Mouse (Mus musculus) liver, embryonic 13.5 days (tissue): ENCODE data around the gene Ly6g6d. TPM values are rescaled to one million over a fixed set of nuclear protein-coding genes. Genes with fewer than 3 reads are reported as not detected.

Experiments used
- ATAC-seq: fragments of 200-750 bp; cut with Nextera tagmentation; 2 replicates; pipeline ENCODE4 v1.8.0; 2017; ENCODE audit warnings: low read depth, mild to moderate bottlenecking, moderate number of reproducible peaks, moderate library complexity
- DNase-seq: peaks from one replicate; pipeline ENCODE4 v3.0.0; 2022
- H3K27ac ChIP-seq: fragments of 300-500 bp; sonication (generic); 2 replicates; pipeline ENCODE4 v1.5.1; 2015; ENCODE audit warnings: moderate library complexity, mild to moderate bottlenecking, inconsistent platforms
- H3K27me3 ChIP-seq: fragments of 300-500 bp; sonication (generic); 2 replicates; pipeline ENCODE4 v1.6.1; 2015; ENCODE audit warnings: mild to moderate bottlenecking, inconsistent platforms
- H3K36me3 ChIP-seq: fragments of 300-500 bp; sonication (generic); 2 replicates; pipeline ENCODE4 v1.6.1; 2015; ENCODE audit warnings: mild to moderate bottlenecking, inconsistent platforms
- H3K4me1 ChIP-seq: fragments of 300-500 bp; sonication (generic); replicated peaks from 2 replicates; pipeline ENCODE4 v1.6.1; 2015; ENCODE audit warnings: inconsistent platforms
- H3K4me2 ChIP-seq: fragments of 300-500 bp; sonication (generic); 2 replicates; pipeline ENCODE4 v1.6.1; 2015; ENCODE audit warnings: inconsistent platforms, mild to moderate bottlenecking, moderate library complexity
- H3K4me3 ChIP-seq: fragments of 300-500 bp; sonication (generic); replicated peaks from 2 replicates; pipeline ENCODE4 v1.5.1; 2015; ENCODE audit warnings: mild to moderate bottlenecking, inconsistent platforms
- H3K9ac ChIP-seq: fragments of 300-500 bp; sonication (generic); 2 replicates; pipeline ENCODE4 v1.6.1; 2015; ENCODE audit warnings: mild to moderate bottlenecking, inconsistent platforms
- H3K9me3 ChIP-seq: fragments of 300-500 bp; sonication (generic); replicated peaks from 2 replicates; pipeline ENCODE4 v1.6.1; 2016; ENCODE audit warnings: inconsistent platforms
- WGBS: fragments of 180-500 bp; shearing (Covaris S2); methylation state at CpG from one replicate; pipeline ENCODE4 v1.1.7; 2015; ENCODE audit not compliant: insufficient replicate concordance; 5-methylcytosine and 5-hydroxymethylcytosine counted together
- polyA plus RNA-seq: library from polyadenylated mRNA; unstranded; fragments of >200 nt; fragmentation: Nextera tagmentation; extraction: Ambion mirVana; gene quantifications from 2 replicates; pipeline ENCODE4 v1.2.1, GENCODE M21; 2015

Ly6g6d gene
- polyA plus RNA-seq, 1 experiment from 2014 or later, result 0.47 TPM

GRCm38 (mm10) chr17:35115046-35116019, 37.5 kb upstream of the Ly6g6d start, which contains the start of gene Ly6g5b:
Ly6g5b (minus strand) TSS chr17:35115428.
- H3K36me3 ChIP-seq, result peaks cover 57% of the 10 kb centered on the region
- H3K27ac ChIP-seq, result no peak within 1 kb of the TSS; the same call in 1 of the 2 replicates
- no peak within 1 kb of the TSS for H3K4me2 ChIP-seq
- peaks cover 21% of the 10 kb centered on the region for H3K4me1 ChIP-seq
- 77% methylated on average over 8 of the region's 8 CpGs for WGBS
- ATAC-seq (no peak), DNase-seq (no peak)
- H3K4me3 ChIP-seq, result no peak within 1 kb of the TSS
- H3K9me3 ChIP-seq, result no peaks in the 10 kb centered on the region
- H3K9ac ChIP-seq, result no peak within 1 kb of the TSS
- no peaks in the 10 kb centered on the region for H3K27me3 ChIP-seq

DNA sequence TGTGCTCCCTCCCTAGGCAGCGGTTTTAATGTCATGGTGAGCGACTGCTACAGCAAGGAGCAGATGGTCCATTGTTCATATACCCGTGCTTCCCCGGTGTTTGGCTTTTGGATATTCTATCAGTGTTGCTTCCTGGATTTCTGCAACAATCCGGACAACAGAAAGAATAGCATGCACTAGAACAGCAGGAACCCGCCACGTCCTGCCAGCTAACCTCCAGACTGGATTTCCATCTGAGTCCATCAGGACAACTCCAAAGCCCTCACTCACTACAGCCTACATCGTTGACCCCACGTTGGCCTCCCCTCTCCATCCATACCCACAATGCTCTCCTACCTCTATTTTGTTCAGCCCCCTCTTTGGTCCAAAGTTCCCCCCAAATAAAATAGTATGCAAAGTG, 33.9 kb upstream of the Ly6g6d start:
- 71% methylated on average over 9 of the region's 9 CpGs for WGBS
- H3K27me3 ChIP-seq, result no peaks in the 10 kb centered on the region
- no peak overlapping the region for H3K27ac ChIP-seq
- H3K4me1 ChIP-seq, result 0 out of 2 replicates have a peak, but pooled peaks cover 4% of the 10 kb centered on the region
- DNase-seq (no peak), ATAC-seq (no peak)
- H3K9ac ChIP-seq, result no peak overlapping the region
- H3K4me2 ChIP-seq, result no peak overlapping the region
- no peak overlapping the region for H3K4me3 ChIP-seq
- H3K36me3 ChIP-seq, result peaks cover 30% of the 10 kb centered on the region
- no peaks in the 10 kb centered on the region for H3K9me3 ChIP-seq

- no peak for ATAC-seq
- Histone ChIP-seq H3K9me3 (no peaks in the 10 kb centered on the region), H3K4me1 (peaks cover 33% of the 10 kb centered on the region), H3K27ac (no peak within 1 kb of the TSS), H3K9ac (no peak within 1 kb of the TSS), H3K27me3 (no peaks in the 10 kb centered on the region), H3K4me3 (no peak within 1 kb of the TSS), H3K4me2 (no peak within 1 kb of the TSS), H3K36me3 (peaks cover 8% of the 10 kb centered on the region)
- DNase-seq, result no peak
- WGBS, result 78% methylated on average over 6 of the region's 6 CpGs
These were observed 30.2 kb upstream of the Ly6g6d start, which contains the start of gene Ly6g5c for GRCm38 (mm10) chr17:35108097-35108496. Ly6g5c (plus strand) TSS chr17:35108279.

DNA sequence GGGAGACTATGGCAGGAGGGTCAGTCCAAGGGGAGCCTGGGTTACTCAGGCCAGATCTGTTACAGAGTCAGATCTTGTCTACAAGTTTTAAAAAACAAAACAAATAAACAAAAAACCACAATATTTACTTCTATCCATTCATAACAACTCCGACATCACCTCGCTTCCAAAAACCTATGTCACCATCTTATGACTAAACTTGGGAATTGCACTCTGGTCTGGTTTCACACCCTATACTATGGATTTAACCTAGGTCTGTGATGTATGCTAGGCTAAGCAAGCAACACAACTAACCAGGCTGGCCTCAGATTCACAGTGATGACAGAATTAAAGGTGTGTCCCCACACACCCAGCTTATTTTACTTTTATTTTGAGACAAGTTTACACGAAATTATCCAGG, 28.7 kb upstream of the Ly6g6d start:
- peaks cover 49% of the 10 kb centered on the region for H3K4me1 ChIP-seq
- H3K9ac ChIP-seq, result peak overlapping the region; percentile 67; the same call in 1 of the 2 replicates
- H3K4me3 ChIP-seq, result no peak overlapping the region
- H3K27ac ChIP-seq, result no peak overlapping the region
- H3K9me3 ChIP-seq, result no peaks in the 10 kb centered on the region
- no peaks in the 10 kb centered on the region for H3K27me3 ChIP-seq
- WGBS, result 53% methylated on average over 3 of the region's 3 CpGs
- H3K4me2 ChIP-seq, result no peak overlapping the region
- ATAC-seq (no peak), DNase-seq (no peak)
- peaks cover 23% of the 10 kb centered on the region for H3K36me3 ChIP-seq

DNA sequence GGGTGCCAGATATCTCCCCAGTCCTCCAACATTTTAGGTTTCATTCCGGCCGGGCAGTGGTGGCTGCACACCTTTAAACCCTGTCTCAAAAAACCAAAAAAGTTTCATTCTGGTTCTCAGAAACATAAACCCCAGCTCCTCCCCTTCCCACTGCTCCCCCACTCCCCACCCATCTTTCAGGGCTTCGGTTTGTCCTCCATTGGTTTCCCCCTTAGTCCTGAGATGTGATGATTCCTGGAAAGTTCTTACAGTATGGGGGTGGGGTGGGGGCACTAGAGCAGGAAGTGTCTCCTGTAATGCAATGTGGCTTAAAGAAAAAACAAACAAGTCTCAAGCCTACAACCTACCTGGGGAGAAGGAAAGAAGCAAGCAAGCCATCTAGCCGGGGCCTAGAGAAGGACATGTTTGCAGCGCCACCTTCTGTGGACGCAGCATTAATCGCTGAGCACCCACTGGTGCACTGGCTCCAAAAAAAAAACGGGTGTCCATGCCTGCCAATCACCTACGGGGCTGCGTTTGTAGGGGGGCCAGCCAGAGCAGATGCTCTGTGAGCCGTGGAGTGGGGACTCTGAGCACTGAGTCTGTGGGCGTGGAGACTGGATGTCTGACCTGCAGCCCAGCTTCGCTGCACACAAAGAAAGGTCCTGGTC, 28.0 kb upstream of the Ly6g6d start:
- H3K36me3 ChIP-seq, result peaks cover 30% of the 10 kb centered on the region
- H3K4me2 ChIP-seq, result peak overlapping the region; percentile 18

GRCm38 (mm10) chr17:35104754-35105153, 26.9 kb upstream of the Ly6g6d start:
- 20% methylated on average over 6 of the region's 6 CpGs for WGBS
- Histone ChIP-seq H3K4me3 (peak overlapping the region; percentile 7; the same call in 1 of the 2 replicates), H3K27me3 (no peaks in the 10 kb centered on the region), H3K4me1 (peaks cover 64% of the 10 kb centered on the region), H3K9me3 (no peaks in the 10 kb centered on the region), H3K4me2 (peak overlapping the region; percentile 48), H3K36me3 (peaks cover 41% of the 10 kb centered on the region), H3K27ac (peak overlapping the region; percentile 92), H3K9ac (peak overlapping the region; percentile 67)
- DNase-seq (peak; percentile 76), ATAC-seq (peak; percentile 89)

More for the DNA sequence above, 28.0 kb upstream of the Ly6g6d start:
- DNase-seq, result peak; percentile 40
- no peak; the same call in 1 of the 2 replicates for ATAC-seq
- whole genome bisulfite sequencing, result 26% methylated on average over 13 of the region's 13 CpGs
- Histone ChIP-seq H3K4me1 (peaks cover 54% of the 10 kb centered on the region), H3K9ac (peak overlapping the region; percentile 67), H3K9me3 (no peaks in the 10 kb centered on the region), H3K4me3 (no peak overlapping the region), H3K27me3 (no peaks in the 10 kb centered on the region), H3K27ac (peak overlapping the region; percentile 92)

DNA sequence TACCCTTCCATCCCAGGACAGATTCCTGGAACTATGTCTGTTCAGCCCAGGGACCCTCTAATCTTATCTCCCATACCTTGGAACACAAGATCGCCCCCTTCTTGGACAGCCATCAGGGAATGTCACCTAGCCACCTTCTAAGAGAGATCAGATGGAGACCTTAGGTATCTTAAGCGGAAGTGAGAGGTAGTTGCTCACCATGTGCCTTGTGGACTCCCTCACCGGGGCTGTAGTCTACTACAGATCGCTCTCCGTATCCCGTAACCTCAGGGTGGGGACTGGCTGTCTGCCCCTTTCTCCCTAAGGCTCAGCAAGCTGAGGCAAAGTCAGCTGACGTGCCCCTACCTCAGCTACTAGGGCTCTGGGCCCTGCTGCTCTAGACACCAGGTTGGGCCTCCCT, 26.2 kb upstream of the Ly6g6d start:
- Histone ChIP-seq H3K4me1 (peaks cover 64% of the 10 kb centered on the region), H3K9ac (peak overlapping the region; percentile 67), H3K36me3 (peaks cover 48% of the 10 kb centered on the region), H3K9me3 (no peaks in the 10 kb centered on the region), H3K27me3 (no peaks in the 10 kb centered on the region), H3K4me3 (peak overlapping the region; percentile 7), H3K27ac (peak overlapping the region; percentile 92), H3K4me2 (peak overlapping the region; percentile 48)
- DNase-seq (no peak), ATAC-seq (no peak)
- whole genome bisulfite sequencing, result 65% methylated on average over 7 of the region's 7 CpGs

- Histone ChIP-seq H3K27ac (peak overlapping the region; percentile 92), H3K4me1 (peaks cover 64% of the 10 kb centered on the region), H3K4me2 (no peak overlapping the region), H3K9me3 (no peaks in the 10 kb centered on the region), H3K36me3 (peaks cover 56% of the 10 kb centered on the region), H3K4me3 (no peak overlapping the region), H3K27me3 (no peaks in the 10 kb centered on the region), H3K9ac (peak overlapping the region; percentile 67)
- ATAC-seq (no peak), DNase-seq (no peak)
- WGBS, result 53% methylated on average over 6 of the region's 6 CpGs
These were observed 25.4 kb upstream of the Ly6g6d start for GRCm38 (mm10) chr17:35103221-35103690.

- Histone ChIP-seq H3K4me1 (peaks cover 64% of the 10 kb centered on the region), H3K27ac (peak overlapping the region; percentile 92), H3K27me3 (no peaks in the 10 kb centered on the region), H3K9ac (no peak overlapping the region), H3K4me3 (no peak overlapping the region), H3K4me2 (no peak overlapping the region), H3K36me3 (peaks cover 64% of the 10 kb centered on the region), H3K9me3 (no peaks in the 10 kb centered on the region)
- no peak for ATAC-seq
- 71% methylated on average over 8 of the region's 8 CpGs for WGBS
- no peak for DNase-seq
These were observed 24.4 kb upstream of the Ly6g6d start for GRCm38 (mm10) chr17:35102299-35102698.

- H3K27me3 ChIP-seq, result no peaks in the 10 kb centered on the region
- no peak overlapping the region for H3K4me3 ChIP-seq
- 84% methylated on average over 11 of the region's 11 CpGs for WGBS
- no peak overlapping the region for H3K9ac ChIP-seq
- H3K9me3 ChIP-seq, result no peaks in the 10 kb centered on the region
- DNase-seq (no peak), ATAC-seq (no peak)
- H3K36me3 ChIP-seq, result peaks cover 75% of the 10 kb centered on the region
- H3K4me1 ChIP-seq, result peaks cover 61% of the 10 kb centered on the region
- no peak overlapping the region for H3K4me2 ChIP-seq
- H3K27ac ChIP-seq, result peak overlapping the region; percentile 1; the same call in 1 of the 2 replicates
These were observed 23.3 kb upstream of the Ly6g6d start for GRCm38 (mm10) chr17:35101161-35101560.

DNA sequence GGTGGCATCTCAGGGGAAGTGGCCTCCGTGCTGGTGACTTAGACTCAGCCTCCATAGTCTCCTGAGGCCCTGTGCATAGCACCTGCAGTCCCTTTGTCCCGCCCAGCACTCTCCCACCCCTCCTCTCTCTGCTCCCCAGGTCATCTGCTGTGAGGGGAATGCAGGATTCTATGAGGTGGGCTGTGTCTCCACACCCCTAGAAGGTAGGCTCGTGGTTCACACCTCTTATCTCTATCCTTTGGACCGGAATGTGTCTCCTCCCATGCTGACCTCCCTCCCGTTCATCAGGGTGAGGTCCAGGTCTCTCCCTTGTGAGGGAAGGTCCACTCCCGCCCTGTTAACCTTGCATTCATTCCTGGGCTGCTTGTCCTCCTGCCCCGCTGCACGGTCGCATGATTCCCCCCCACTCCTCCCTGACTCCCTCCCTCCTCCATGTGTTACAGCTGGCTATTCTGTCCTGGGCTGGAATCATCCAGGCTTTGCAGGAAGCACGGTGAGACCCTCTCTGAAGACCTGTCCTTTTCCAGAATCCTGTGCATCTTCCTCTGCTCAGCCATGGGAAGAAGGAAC, 22.4 kb upstream of the Ly6g6d start:
- Histone ChIP-seq H3K27ac (no peak overlapping the region), H3K27me3 (no peaks in the 10 kb centered on the region), H3K36me3 (peaks cover 84% of the 10 kb centered on the region), H3K9ac (no peak overlapping the region), H3K4me1 (peaks cover 52% of the 10 kb centered on the region), H3K4me2 (no peak overlapping the region), H3K4me3 (no peak overlapping the region), H3K9me3 (no peaks in the 10 kb centered on the region)
- ATAC-seq (no peak), DNase-seq (no peak)
- WGBS, result 72% methylated on average over 10 of the region's 10 CpGs
